Mouse (Mus musculus): ENCODE measurements around the gene Zfp92.

DNA sequence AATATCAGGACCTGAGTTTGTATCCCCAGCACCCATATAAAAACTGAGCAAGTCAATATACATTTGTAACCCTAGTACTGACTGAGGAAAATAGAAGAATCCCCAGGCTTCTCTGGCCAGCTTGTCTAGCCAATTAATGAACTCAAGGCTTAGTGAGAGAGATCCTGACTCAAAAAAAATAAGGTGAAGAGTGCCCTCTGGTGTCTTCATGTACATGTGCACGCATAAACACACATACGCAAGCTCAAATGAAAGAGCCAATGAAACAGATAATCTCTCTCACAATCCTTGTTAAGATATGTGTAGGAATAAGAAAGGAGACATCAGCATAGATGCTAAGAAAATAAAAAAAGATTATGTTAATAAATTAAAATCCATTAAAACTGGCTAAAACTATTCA is 19.1 kb downstream of the Zfp92 start:
- TF ChIP-seq CTCF (IDR thresholded peaks at IDR 0.05; ENCODE audit: low read depth, low read length), result no peak
- no peak for TF ChIP-seq POLR2A (IDR thresholded peaks at IDR 0.05; ENCODE audit: insufficient read depth, low read length)
- TF ChIP-seq EP300 (IDR thresholded peaks at IDR 0.05; ENCODE audit: insufficient read depth, low read depth, low read length), result no peak
